Mouse (Mus musculus) gonadal fat pad, adult 2 months (tissue): ENCODE results near the gene Klhl13. TPM values are rescaled to one million over a fixed set of nuclear protein-coding genes. Genes with fewer than 3 reads are reported as not detected.

Experiments used
- DNase-seq: peaks from one replicate; pipeline ENCODE4 v3.0.0-alpha.2; 2012; ENCODE audit warnings: low read depth
- polyA plus RNA-seq: library from polyadenylated mRNA; depleted of rRNA; stranded (reverse); fragments of >200 nt; gene quantifications from 2 replicates; pipeline ENCODE4 v1.2.3, GENCODE M21; 2012; rRNA removed

Klhl13 gene
- polyA plus RNA-seq: 8.4 and 9.5 TPM in 2 replicates

DNA sequence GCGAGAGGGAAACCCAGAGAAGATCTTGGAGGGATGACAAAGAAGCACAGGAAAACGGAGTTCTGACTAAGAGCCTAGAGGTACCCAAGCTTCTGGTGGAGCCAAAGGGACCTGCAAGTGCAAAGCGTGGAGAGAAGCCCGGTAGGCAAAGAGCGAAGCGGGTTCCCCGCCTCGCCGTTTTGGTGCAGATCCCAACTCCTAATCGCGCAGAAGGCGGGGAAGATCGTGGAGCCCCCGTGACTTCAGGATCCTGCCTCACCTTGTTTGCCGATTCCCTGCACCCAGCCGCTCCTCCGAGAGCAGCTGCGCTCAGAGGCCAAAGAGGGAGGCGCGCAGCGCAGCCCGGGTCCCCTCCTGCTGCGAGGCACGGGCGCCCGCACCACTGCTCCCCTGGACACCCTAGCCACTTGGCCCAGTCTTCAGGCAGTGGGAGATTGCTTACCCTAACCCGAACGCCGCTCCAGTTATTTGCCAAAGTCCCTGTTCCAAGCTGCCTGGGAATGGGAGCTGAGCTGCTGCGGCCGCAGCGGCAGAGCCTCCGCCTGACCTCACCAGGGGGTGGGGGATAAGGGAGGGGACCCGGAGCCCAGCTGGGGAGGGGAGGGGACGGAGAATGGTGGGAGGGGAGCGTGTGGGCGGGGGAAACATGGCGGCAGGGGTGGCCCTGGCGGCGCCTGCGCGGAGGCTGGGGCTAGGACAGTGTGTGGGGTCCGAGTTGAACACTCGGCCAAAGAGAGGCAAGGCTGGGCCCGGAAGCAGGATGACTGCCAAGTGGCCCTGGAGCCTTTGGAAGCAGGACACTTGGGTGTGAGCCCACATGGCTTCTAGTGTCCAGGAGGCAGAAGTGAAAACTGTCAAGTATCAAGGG, at the start of gene Klhl13:
TSS of gene Klhl13 (minus strand) at position 569 of the 868 bp plus-strand sequence.
- DNase-seq: no peak

DNA sequence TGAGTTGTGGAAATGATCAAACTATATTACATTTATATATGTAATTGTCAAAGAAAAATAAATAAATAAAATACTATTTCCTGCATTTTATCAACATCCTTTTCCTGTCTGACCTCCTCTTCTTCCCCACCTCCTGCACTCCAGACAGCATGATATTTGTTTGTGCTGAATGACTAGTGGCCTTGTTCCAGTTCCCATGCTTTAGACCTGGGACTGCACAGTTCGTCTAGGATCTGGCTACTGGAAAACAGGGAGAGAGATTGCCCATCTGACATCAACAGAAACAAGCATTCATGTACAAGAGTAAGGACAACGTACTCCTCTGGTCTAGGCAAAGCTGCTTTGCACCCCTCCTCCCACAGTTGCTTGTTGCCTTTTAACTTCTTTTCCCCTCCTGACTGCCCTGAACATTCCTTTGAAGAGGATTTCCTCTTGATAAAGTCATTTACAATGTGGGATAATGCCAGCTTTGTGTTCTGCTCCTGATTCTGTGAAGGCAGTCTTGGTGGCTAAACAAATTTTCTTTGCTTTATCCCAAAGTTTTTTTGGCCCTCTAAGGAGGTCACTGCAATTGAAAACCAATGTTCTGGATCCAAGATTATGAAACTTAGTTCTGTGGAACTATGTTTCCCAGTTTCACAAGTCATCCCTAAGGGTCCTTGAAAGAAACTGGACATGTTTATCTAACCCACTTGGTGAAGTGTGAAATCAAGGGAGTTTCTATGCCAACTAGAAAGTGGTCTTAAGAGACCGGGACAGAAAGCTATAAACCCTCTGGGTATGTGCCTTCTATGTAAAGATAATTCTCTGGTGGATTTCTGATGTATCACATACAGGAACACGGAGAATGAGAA, 44.6 kb upstream of the Klhl13 start:
- DNase-seq: no peak

DNA sequence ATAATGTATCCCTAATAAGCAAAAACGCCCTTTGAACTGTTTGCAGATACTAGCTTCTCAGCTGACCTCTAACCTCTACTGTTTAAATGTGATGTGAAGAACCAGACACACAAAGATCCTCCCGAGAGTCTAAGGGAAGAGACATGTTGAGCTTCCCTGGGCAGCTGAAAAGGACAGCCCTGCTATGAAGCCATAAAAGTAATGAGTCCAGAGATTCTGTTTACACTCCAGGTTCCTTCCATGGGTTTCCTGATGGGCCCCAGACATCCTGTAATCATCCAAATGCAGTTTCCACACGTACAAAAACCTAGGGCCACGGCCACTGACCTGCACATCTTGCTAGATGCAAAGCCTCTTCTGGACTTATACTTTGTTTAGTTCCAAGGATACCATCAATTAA, 23.8 kb upstream of the Klhl13 start:
- no peak for DNase-seq

DNA sequence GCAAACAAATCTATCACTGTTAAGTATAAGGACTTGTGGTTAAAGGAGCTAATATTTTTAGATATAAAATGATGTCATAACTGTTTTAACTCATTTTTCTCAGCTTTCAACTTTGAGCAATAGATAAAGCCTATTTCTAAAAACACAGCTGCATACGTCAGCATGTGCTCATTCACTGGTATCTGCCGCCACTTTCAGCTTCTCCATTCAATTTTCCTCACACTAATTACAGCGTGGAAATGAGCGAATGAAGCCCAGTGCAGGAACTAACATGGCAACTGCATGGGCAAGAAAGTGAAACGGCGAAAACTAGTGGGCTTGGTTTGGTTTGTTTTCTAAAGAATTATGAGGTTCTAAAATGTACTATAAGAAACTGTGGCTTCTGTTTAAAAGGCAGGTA, 1.4 kb downstream of the Klhl13 start:
- DNase-seq: no peak

DNA sequence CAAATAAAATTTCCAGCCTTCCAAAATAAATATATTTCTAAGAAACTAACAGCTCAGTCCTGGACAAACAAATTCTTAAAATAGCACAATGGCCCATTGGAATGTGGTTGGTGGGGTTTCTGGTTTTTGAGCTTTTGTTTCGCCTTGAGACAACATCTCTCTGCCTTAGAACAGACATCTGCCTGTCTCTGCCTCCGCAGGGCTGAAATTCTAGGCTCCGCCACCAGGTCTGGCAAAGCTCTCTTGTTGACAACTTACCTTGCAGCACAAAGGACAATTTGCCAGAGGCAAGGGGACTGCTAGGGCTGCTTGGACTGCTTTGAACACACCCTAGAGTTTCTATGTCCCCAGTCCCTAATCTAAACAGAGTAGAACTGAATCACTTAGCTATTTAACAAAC, 4.4 kb downstream of the Klhl13 start:
- no peak for DNase-seq

DNA sequence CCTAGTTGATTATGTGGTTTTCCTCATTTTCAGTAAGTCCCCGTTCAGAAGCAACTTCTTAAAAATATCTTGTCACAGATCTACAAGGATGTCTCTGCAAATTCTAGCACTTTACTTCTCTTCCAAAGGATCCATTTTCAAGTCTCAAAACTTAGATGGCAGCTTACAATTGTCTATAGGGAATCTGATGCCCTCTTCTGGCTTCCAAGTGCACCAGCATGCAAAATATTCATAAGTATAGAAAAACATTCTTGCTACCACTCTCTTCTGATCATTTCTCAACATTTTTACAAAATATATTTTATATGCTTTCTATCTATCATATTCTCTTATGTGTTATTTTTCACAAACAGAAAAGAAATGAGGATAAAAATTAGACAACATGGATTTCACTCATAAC, 14.8 kb downstream of the Klhl13 start:
- DNase-seq: no peak

DNA sequence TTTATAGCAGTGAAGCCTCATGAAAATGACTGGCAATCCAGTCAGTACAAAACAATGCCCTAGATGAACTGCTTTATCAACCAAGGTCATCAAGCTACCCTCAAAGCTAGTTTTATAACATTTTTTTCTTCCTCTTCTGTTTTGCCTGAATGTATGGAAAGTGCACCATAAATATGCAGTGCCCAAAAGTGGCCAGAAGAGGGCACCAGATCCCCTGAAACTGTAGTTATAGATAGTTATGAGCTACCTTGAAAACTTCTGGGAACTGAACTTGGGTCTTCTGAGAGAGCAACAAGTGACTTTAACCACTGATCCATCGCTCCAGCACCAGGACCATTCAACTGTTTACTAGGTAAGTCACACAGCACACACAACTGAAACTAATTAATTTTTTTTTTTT, 36.8 kb downstream of the Klhl13 start:
- DNase-seq: no peak

DNA sequence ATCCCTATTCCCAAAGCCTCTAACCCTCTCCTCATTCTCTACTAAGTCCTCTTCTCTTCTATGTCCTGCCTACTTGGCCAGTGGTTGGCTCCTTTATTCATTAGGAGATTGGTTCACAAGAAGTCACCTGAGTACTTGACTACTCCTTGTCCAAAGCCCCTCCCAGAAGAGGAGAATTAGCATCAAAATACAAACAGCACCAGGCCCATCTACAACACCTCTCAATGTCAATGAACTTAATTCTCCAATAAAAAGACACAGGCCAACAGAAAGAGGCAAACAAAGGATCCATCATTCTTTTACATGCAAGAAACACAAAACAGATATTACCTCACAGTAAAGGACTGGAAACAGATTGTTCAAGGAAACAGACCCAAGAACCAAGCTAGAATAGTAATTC, 46.0 kb downstream of the Klhl13 start:
- DNase-seq: no peak

DNA sequence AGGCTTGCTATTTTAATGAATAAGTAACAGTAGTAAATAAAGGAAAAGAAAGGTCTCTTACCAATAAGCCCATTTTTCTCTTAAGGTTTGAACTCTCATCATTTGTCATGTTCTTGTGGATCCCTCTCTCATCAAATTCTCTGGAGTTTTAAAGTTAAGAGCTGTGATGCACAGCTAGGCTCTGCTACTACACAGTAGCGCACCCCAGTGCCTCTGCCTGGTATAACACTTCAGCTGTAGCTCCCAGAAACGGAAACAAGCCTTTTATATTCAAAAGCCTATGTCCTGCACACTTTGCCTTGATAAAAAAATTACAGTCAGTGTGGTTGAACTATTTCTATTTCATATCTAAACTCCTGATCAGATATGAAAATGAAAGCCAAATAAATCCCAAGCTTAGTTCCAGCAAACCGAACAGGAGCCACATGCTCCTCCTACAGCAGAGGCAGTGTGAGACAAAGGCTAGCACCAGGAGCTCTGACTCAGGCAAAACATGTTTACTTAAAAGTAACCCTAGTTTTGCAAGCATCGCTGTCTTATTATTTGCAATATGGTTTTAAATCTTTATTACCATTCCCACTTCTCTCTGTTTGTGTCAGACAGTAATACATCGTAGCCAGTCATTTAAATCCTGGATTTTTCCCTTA, 68.8 kb downstream of the Klhl13 start:
- no peak for DNase-seq

DNA sequence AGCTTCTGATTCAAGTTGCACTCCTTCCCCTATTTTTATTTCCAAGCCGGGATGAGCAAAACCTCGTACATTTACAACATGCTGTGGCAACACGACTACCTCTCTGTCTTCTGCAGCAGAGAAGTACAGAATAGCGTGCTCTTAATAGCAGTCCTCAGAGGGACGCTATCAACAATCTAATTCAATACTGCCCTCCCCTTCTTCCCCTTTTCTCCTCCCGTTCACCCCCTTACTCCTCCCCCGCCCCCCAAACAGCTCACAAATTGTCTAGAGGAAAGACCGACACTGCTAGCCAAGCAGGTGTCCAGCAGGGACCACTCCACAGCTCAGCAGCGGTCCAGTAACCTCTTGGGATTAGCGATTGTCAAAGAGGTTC, 79.5 kb downstream of the Klhl13 start:
- DNase-seq: no peak

DNA sequence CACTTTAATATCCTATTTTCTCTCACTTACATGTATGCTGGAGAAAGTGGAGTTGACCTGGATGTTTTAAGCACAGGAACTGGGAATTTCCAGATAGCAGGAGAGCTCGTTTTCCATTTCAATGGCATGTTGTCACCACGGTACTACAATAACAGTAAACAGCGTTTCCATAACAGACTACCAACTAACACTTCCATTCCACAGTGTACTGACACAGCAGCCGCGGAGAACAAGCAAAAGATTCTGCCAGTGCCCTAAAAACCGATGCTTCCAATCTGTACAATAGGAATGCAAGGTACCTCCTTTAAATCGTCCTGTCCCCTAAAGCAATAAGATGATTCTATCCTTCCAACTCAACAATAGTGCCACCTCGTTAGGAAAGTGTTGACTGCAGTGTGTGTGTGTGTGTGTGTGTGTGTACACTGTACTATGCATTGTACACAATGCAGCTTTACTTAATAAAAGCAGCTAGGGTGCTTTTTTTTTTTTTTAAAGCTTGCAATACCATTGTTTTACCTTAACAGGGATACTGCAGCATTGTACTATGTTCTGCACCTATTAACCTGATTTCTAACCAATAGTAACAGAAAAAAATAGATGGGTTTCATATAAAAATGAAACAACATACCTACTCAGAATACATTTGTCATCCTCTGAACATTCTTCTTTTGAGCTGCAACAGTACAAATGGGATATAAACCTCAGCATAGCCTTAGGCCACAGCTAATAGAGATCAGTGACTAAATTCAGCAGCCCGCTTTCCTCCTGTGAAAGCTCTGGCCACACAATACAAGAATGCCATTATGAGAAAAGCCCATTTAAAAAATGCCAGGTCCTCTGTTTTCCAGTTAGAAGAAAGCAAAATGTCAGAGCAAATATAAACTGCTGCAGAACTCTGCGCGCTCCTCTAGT, 80.1 kb downstream of the Klhl13 start:
- no peak for DNase-seq

DNA sequence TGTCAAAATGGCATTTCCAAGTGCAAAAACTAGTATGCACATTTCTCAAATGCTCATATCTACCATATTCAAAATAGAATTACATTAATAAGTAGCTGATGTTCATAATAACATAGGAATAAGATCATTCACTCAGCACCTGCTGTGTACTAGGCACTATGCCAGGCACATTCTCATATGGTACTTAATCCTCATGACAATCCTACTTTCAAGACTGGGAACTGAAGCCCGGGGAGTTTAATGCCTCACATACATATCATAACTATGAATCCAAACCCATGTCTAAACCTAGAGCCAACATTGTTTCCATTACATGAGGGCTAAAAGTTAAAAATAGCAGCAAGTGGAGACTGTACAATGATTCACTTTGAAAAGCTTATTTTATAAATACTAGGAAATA, 97.3 kb downstream of the Klhl13 start:
- no peak for DNase-seq

DNA sequence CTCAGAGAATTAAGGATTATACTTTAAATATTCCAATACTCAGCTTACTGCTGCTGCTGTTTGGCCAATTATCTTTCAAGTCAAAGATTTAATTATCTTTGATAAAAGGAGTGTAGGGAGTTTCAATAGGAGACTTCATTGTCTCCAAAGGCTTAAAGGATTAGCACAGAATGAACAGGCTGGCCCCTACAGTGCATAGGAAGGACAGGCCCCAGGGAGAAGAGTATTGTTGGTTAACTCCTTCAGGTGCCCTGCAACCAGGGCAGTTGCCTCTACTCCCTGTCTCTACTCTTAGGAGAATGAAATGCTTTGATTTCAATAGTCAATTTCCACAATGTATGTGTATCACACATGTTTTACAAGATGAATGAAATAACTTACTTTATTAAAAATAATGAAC, 116.1 kb downstream of the Klhl13 start:
- no peak for DNase-seq
